Mouse (Mus musculus): ENCODE measurements around the gene Cks2.

DNA sequence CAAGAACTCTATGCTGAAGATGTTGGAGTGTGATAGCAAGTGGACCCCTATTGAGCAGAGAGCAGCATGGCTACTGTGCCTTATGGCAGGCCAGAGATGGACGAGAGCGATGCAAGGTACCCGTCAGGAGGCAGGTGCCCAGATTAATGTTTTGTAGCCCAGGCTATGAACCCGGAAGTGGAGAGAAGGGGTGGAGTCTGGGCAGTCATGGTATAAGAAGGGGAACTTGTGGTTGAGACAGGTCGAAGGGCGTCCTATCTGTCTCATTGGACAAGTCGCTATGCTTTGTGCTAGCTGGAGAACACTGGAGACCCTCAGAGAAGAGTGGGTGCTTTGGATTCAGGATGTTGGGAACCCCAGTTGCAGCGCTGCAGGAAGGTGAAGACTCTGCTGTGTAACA lies 44.9 kb upstream of the Cks2 start:
- TF ChIP-seq CTCF (conservative IDR thresholded peaks at IDR 0.05; ENCODE audit: insufficient read depth, insufficient read length, low read depth, low read length) (no peak), POLR2A (IDR thresholded peaks at IDR 0.05; ENCODE audit: low read depth, low read length) (no peak)

Data from kidney, adult 2 months (tissue).